Mouse (Mus musculus) T-helper 17 cell (primary cell): ENCODE data around the gene Trpm2.
"Not testable (repeated sequence)": the region's sequence is repeated elsewhere in the genome, so short reads cannot be mapped to it uniquely, and the experiment has no call there.

Source experiments
- in situ Hi-C, 2 experiments: fragments of 300-600 bp; cut with MboI, MseI; formaldehyde crosslinking; loops; 1 replicate in 1 of 2; 2 replicates in 1 of 2; pipeline ENCODE4 v1.15.1; 2025; ENCODE audit warnings: high pct_unique_total_duplicates in 2 of 2

Trpm2 gene

DNA sequence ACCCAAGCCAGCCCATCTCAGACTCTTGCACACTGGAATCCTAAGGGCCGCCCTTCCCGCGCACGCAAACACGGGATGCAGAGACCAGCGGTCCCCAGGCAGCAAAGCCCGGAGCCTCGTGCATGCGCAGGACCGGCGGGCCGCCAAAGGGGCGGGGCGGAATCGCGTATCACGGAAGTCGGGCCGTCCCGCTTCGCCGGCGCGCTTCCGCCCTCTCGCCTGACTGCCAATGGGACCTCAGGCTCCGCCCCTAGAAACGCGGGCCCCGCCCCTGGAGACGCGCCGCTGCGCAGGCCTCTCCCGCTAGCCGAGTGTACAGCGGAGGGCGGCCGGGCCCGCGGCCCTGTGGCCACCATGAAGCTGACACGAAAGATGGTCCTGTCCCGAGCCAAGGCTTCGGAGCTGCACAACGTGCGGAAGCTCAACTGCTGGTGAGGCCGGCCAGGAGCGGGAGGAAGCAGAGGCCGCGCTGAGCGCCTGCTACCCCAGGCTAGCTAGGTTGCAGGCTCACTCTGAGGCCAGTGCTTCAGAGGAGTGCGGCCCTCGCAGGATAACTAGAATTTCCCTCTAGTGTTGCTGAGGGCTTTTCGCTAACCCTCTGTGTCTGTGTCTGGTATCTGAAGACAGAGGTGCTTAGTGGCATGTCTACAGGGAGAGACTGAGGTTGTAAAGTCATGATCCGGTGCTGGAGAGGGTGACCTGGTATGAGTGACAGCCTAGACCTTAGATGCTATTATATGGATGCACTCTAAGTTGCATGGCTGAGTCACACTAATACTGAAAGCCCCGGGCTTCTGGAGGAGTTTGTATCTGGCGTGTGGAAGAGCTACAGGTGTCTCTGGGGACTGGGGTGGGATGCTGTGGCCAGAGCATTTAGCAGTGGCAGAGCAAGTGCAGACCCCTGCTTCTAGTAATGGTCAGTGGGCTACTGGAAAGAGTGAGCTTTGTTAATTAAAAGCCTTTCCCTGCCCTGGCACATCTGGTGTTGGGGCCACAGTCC, 8.3 kb upstream of the Trpm2 start, which contains the start of gene 1810043G02Rik:
Gene 1810043G02Rik, plus strand, starts transcription at position 174 of the 1,000 bp plus-strand sequence.
- in situ Hi-C loops, result loop anchor here in 1 of 2 experiments (25.0 kb wide), 1 partner anchor 1734 kb away; the partner anchor contains the start of genes Bsg and Hcn2

GRCm38 (mm10) chr10:77976458-77977150, 6.2 kb upstream of the Trpm2 start:
- in situ Hi-C loops, result loop anchor here in 1 of 2 experiments (25.0 kb wide), 1 partner anchor 1736 kb away; the partner anchor contains the start of genes Bsg and Hcn2

- in situ Hi-C loops, result loop anchor here in 1 of 2 experiments (25.0 kb wide), 1 partner anchor 1737 kb away; the partner anchor contains the start of genes Bsg and Hcn2
Measured at GRCm38 (mm10) chr10:77975653-77976052, 5.3 kb upstream of the Trpm2 start.

GRCm38 (mm10) chr10:77974811-77975210, 4.4 kb upstream of the Trpm2 start:
- in situ Hi-C loops, result loop anchor here in 1 of 2 experiments (5.0 to 25.0 kb wide), 2 partner anchors 48 to 1737 kb away; partner anchors contain the start of genes Bsg and Hcn2

- in situ Hi-C loops, result loop anchor here in 1 of 2 experiments (5.0 kb wide), 1 partner anchor 47 kb away; no protein-coding TSS in a partner anchor
Measured at GRCm38 (mm10) chr10:77974323-77974722, 4.0 kb upstream of the Trpm2 start.

DNA sequence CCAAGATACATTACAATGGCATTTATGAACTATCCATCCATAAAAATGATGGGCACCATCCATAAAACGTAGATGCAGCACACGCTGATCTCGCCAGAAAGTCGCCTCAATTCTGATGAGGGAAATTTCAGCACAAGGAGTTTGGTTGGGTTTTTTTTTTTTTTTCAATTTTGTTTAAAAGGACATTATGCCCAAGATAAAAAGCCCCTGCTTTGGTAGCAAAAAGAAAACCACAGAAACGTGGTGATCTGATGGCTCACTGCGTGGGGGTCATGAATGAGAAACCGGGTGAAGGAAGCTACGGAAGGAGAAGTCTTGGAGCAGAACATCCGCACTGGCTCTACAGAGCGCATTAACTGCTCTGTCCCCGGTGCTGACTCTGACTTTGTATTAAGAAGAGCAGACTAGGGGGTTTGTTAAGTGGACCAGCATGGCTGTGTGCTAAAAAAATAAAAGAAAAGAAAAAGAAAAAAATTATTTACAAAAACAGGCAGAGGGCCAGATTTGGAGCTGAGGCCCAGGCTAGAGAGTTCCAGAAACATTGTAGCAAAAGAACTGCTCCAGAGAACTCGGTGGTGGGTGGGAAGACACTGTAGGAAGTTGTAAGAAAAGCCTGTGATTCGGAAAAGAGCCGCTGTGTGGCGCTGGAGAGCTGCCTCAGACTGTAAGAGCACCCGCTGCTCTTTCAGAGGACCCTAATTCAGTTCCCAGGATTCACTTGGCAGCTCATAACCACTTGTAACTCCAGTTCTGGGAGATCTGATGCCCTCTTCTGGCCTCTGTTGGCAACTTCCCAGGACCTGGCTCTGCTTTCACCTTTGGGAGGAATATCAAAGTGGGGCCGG, 1.6 kb upstream of the Trpm2 start:
- in situ Hi-C loops, result loop anchor here in 1 of 2 experiments (5.0 kb wide), 1 partner anchor 45 kb away; no protein-coding TSS in a partner anchor

- in situ Hi-C loops, result loop anchor here in 1 of 2 experiments (5.0 kb wide), 1 partner anchor 44 kb away; no protein-coding TSS in a partner anchor
Measured at GRCm38 (mm10) chr10:77971191-77971590, 828 bp upstream of the Trpm2 start.

DNA sequence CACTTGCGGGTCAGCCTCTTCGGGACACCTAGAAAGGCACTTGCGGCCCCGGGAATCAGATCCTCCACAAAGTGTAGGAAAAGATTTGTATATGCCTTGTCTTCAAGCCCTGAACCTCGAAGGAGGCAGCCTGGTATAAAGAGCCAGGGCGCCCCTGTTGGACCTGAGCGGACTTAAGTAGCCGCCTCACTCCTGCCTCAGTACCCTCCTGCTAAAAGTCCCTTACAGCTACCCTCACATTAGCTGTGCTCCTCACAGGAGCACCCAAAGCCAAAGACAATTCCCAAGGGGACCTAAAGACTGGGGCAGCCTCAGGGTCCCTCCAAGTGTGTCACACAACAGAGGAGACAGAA, 414 bp downstream of the Trpm2 start:
- in situ Hi-C loops, result loop anchor here in 1 of 2 experiments (5.0 kb wide), 1 partner anchor 43 kb away; no protein-coding TSS in a partner anchor

- in situ Hi-C loops, result no loop called here
Measured at GRCm38 (mm10) chr10:77969274-77969972, 940 bp downstream of the Trpm2 start.

DNA sequence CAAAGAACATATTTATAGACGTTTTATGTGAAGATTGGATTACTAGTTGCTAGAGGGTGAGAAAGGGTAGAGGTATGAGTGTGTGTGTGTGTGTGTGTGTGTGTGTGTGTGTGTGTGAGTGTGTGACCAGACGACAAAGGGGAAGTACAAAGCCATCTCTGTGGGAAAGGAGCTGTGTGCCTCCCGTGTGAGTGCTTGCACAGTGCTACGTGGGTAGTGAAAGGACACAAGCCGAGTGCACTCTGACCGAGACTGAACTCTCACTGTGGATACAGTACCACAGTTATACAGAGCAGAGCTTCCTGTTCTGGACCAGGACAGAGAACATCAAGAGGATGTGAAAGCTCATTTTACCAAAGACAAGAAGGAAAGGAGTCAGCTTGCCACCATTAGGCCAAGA, 6.4 kb downstream of the Trpm2 start:
- in situ Hi-C loops, result no loop called here

DNA sequence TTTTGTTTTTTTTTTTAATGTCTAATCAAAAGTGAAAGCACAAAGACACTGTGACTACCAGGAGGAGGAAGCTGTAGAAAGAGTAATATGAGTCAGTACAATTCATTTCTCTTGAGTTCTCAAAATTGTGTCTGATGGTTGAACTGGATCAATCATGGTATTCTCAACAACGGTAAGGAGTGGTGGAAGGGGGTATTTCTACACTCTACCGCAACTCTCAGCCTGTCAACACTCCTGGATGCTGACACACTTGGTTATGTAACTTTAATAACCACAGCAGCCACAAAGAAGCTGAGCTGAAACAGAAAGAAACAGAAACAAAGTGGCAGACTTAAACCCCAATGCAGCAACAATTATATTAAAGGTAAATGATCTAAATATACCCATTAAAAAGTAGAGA, 7.6 kb downstream of the Trpm2 start:
- in situ Hi-C loops, result no loop called here

- in situ Hi-C loops, result not testable (repeated sequence)
Measured at GRCm38 (mm10) chr10:77950468-77950867, 19.9 kb downstream of the Trpm2 start.

- in situ Hi-C loops, result no loop called here
Measured at GRCm38 (mm10) chr10:77939685-77940084, 30.7 kb downstream of the Trpm2 start.

DNA sequence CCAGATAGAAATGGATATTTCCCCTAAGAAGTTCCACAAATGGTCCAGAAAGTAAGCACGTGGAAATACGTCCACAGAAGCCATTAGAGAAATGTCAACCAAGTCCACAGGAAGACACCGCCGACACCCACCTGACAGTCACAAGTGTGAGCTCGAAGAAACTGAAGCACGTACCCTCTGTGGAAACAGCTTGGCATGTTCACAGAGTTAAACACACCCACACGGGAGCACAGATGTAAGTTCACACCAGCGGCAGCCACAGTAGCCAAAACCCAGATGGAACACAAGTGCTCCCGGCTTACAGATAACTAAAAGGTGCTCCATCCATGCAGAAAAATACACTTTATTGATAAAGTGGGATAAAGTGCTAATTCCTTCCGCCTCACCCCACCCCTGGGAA, 43.0 kb downstream of the Trpm2 start:
- in situ Hi-C loops, result loop anchor here in 1 of 2 experiments (5.0 kb wide), 1 partner anchor 45 kb away; the partner anchor contains the start of gene Trpm2

DNA sequence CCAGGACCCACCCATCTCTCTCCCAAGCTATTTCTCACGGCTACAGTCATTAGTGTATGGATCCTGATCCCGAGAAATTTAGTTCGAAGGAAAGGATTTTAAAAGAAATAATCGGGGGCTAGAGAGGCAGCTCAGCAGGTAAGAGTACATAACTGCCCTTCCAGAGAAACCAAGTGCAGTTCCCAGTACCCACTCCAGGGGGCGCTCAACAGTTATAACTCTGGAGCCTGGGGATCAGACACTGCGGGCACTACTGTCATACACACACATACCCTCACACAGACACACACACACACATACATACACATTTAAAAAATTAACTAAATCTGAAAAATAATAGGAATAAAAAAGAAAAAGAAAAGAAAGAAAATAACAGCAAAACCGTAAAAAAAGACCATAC, 44.2 kb downstream of the Trpm2 start:
- in situ Hi-C loops, result loop anchor here in 1 of 2 experiments (5.0 kb wide), 1 partner anchor 46 kb away; the partner anchor contains the start of gene Trpm2

DNA sequence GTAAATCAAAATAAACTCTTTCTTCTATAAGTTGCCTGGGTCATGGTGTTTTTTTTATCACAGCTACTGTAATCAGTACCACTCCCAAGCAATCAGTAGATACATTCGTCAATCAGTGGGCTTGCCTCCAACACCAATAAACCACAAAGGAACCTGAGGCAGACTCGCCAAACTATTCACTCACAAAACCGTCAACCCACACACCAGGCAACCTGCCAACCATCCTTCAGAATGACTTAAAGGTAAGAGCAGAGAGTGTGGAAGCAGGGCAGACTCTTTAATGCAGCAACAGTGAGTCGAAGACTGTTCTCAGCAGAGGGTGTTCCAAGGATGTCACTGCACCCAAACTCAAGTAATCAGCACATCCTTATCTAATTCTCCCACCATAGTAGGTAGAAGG, 47.7 kb downstream of the Trpm2 start:
- in situ Hi-C loops, result no loop called here

GRCm38 (mm10) chr10:77921009-77921408, 49.4 kb downstream of the Trpm2 start:
- in situ Hi-C loops, result no loop called here

DNA sequence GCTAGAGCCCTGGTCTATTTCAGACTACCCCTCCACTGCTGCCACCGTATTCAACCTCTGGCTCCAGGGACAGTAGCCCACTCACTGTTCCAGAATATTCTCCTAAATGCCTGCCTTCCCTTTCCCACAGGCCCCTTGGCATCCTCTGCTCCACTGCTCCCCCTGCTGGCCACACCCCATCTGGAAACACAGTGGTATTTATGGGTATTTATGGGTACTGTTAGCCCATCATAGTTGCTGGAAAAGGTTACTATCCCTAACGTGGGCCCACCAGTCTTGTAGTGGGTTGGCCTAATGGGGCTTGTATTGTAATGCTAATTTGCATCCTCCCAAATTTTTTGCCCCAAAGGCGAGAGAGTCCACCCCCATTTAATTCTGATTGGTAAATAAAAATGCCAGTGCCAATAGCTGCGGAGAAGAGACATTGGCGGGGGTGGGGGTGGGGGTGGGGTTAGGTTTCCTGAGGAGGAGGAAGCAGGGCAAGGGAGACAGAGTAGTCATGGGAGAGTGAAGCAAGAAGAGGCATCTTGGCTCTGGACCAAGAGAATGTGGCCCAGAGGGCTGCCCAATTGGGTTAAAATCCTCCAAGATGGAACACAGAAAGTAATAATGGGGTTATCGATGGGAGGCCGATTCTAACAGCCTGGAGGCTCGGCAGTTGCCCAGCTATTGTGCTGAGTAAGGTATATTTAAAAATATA, 53.6 kb downstream of the Trpm2 start:
- in situ Hi-C loops, result no loop called here

GRCm38 (mm10) chr10:77913292-77913691, 57.1 kb downstream of the Trpm2 start:
- in situ Hi-C loops, result no loop called here
